ENCODE assay signal across 16 mouse cellular contexts in the genomic region with DNA sequence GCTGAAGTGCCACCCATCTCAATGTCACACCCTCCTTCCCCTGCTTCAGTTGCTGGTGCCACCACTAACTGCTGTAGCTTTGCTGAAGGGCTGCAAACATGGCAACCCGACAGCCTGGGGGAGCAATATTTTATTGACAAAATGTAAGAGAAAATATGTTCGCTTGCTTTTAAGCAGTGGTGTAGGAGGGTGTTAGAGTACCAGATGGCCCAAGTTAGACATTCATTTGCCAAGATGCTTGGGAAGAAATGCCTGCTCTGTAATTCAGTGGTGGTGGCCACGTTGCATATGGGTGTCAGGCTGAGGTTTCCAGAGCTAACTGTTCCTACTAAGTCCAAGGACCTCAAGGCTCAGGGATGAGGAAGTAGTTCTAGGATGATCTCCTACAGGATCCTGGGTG.
DNase-seq lines count a peak whose midpoint lies in the region; ATAC-seq lines count a peak whose summit lies in the region.
"Had no signal": no experiment of that assay in that cellular context is flagged by ENCODE, and none has a peak within 500 bp of the region (broad histone marks: within the 10 kb centered on the region; RNA-seq: fewer than 3 reads in every experiment).

No protein-coding gene starts in this region.

- ATAC-seq in megakaryocyte progenitor cell, adult 5-6 weeks (replicated peaks; ENCODE audit: poor library complexity): no peak
- ATAC-seq in activated CD4-positive, CD25-positive, alpha-beta regulatory T cell, adult 4 months: no peak
- ATAC-seq: intestine, embryonic 16.5 days; Patski had no signal

- intact Hi-C loops in left cerebral cortex, postnatal 10 days (cut with DNase I): loop anchor here (10.0 kb wide), 1 partner anchor 485 kb away; a partner anchor contains a TSS

- peak; percentile 54 for DNase-seq in layer of hippocampus, adult 11-12 months (ENCODE audit: low spot score)
- no peak for DNase-seq in layer of hippocampus, postnatal 10 days (ENCODE audit: low spot score in 2 of 2)
- peak; percentile 10 to 18 for DNase-seq in frontal cortex, postnatal 10 days (ENCODE audit: low spot score in 2 of 2)
- peak; percentile 21 to 45 for DNase-seq in left cerebral cortex, postnatal 10 days (ENCODE audit: extremely low spot score in 1 of 2, low spot score in 2 of 2)
- peak; percentile 36 for DNase-seq in right cerebral cortex, postnatal 25 days
- no peak for DNase-seq in ovary, adult 18-20 months (ENCODE audit: low spot score)
- DNase-seq: cerebellum, adult 11 months; cerebellum, postnatal 14 days; embryo, embryonic 11 days; gastrocnemius, postnatal 36 days; heart, postnatal 14 days; lung, postnatal 4 days had no signal

Comparison
In these comparisons a context has a peak if more than half of its experiments do, and no peak if none do; other contexts are left out.
1. DNase-seq: peak in layer of hippocampus, adult 11-12 months (single experiment), frontal cortex, postnatal 10 days (2 of 2), left cerebral cortex, postnatal 10 days (2 of 2) and right cerebral cortex, postnatal 25 days (single experiment); none in layer of hippocampus, postnatal 10 days (0 of 2) and ovary, adult 18-20 months (single experiment).